Mouse (Mus musculus) lung, postnatal 0 days (tissue): ENCODE measurements around the gene Abcc5. TPM values are rescaled to one million over a fixed set of nuclear protein-coding genes. Genes with fewer than 3 reads are reported as not detected.

ENCODE experiments used
- ATAC-seq: fragments of 200-750 bp; cut with Nextera tagmentation; 2 replicates; pipeline ENCODE4 v1.8.0; 2017; ENCODE audit warnings: moderate library complexity
- DNase-seq: peaks from one replicate; pipeline ENCODE4 v3.0.0-alpha.2; 2016; ENCODE audit warnings: low spot score
- H3K27ac ChIP-seq: fragments of 300-500 bp; sonication (generic); 2 replicates; pipeline ENCODE4 v1.5.1; 2014; ENCODE audit warnings: antibody characterized with exemption, mild to moderate bottlenecking, low read length, mixed read lengths
- H3K27me3 ChIP-seq: fragments of 300-500 bp; sonication (generic); replicated peaks from 2 replicates; pipeline ENCODE4 v1.6.1; 2014; ENCODE audit warnings: low read length, mixed read lengths; ENCODE audit not compliant: insufficient read depth
- H3K36me3 ChIP-seq: fragments of 300-500 bp; sonication (generic); 2 replicates; pipeline ENCODE4 v1.6.1; 2014; ENCODE audit warnings: low read length, mixed read lengths; ENCODE audit not compliant: insufficient read depth
- H3K4me1 ChIP-seq: fragments of 300-500 bp; sonication (generic); 2 replicates; pipeline ENCODE4 v1.6.1; 2014; ENCODE audit warnings: antibody characterized with exemption, low read depth, low read length, mixed read lengths; ENCODE audit not compliant: insufficient read depth
- H3K4me2 ChIP-seq: fragments of 300-500 bp; sonication (generic); replicated peaks from 2 replicates; pipeline ENCODE4 v1.6.1; 2014; ENCODE audit warnings: low read depth, mild to moderate bottlenecking, low read length, moderate library complexity, mixed read lengths
- H3K4me3 ChIP-seq: fragments of 300-500 bp; sonication (generic); 2 replicates; pipeline ENCODE4 v1.5.1; 2014; ENCODE audit warnings: low read depth, low read length
- H3K9ac ChIP-seq: fragments of 300-500 bp; sonication (generic); replicated peaks from 2 replicates; pipeline ENCODE4 v1.6.1; 2014; ENCODE audit warnings: low read depth, mild to moderate bottlenecking
- H3K9me3 ChIP-seq: fragments of 300-500 bp; sonication (generic); 2 replicates; pipeline ENCODE4 v1.6.1; 2016; ENCODE audit warnings: low read length, mixed read lengths
- CTCF ChIP-seq: IDR thresholded peaks from 2 replicates; pipeline ENCODE4 v1.5.1; 2016; ENCODE audit warnings: antibody characterized with exemption, mild to moderate bottlenecking
- EP300 ChIP-seq: IDR thresholded peaks from 2 replicates; pipeline ENCODE4 v1.6.1; 2016; ENCODE audit warnings: antibody characterized with exemption, mild to moderate bottlenecking, control low read depth
- WGBS: fragments of 180-500 bp; shearing (Covaris S2); extraction: QIAGEN DNeasy Blood & Tissue Kit; methylation state at CpG from one replicate; pipeline ENCODE4 v1.1.7; 2014; 5-methylcytosine and 5-hydroxymethylcytosine counted together
- polyA plus RNA-seq: library from polyadenylated mRNA; unstranded; fragments of >200 nt; fragmentation: Nextera tagmentation; extraction: Ambion mirVana; gene quantifications from 2 replicates; pipeline ENCODE4 v1.2.1, GENCODE M21; 2015

Abcc5 gene
- polyA plus RNA-seq, 1 experiment from 2014 or later: 57.4 TPM

- no peak for ATAC-seq
- 67% methylated on average over 4 of the region's 4 CpGs for WGBS
- H3K27me3 ChIP-seq: no peaks in the 10 kb centered on the region
- peaks cover 17% of the 10 kb centered on the region for H3K4me1 ChIP-seq
- no peaks in the 10 kb centered on the region for H3K9me3 ChIP-seq
- no peak overlapping the region for H3K27ac ChIP-seq
- H3K4me3 ChIP-seq: no peak overlapping the region
- TF ChIP-seq EP300 (no peak), CTCF (no peak)
- no peak overlapping the region for H3K4me2 ChIP-seq
- H3K36me3 ChIP-seq: no peaks in the 10 kb centered on the region
- DNase-seq: no peak
- no peak overlapping the region for H3K9ac ChIP-seq
Measured at GRCm38 (mm10) chr16:20427566-20427965, 1.4 kb upstream of the Abcc5 start.

DNA sequence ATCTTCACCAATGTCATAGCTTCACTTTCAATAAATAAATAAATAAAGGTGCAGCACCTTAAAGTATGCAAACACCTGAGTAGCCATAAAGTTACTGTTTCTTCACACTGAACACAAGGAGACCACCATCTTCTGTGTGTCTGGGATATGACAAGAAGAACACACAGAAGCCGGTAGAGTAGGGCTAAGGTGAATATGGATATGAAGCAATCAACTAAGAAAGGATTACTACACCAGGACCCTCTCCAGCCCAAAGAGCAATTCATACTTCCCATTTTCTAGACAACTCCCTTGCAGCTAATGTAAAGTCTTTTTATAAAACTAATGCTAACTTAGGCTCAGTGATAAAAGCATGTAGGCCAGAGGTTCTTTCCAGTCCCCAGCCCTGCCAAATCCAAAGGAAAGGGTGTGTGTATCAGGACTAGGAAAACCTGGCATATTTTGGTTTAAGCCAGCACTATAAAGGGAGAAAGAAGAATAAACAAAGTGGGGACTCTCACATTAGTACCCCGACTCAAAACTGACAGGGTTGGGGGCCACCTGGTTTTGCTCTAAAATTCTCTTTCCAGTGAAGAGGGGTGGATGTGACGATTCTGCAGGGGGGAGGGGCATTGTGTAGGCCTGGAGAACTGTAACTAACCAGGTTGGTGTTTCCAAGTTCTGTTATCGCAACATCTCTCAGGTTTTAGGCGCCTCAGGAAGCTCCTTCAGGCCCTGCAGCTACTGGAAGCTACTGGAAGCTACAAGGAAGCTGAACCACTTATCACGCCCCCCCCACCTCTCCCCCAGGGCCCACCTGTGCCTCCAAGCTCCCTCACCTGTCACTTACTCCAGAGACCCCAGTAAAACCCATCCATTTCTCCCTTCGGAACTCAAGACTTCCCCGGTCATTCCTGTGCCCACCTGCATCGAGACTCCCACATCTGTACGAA is 1.2 kb downstream of the Abcc5 start:
- Histone ChIP-seq H3K9me3 (no peaks in the 10 kb centered on the region), H3K27me3 (no peaks in the 10 kb centered on the region), H3K4me1 (peaks cover 17% of the 10 kb centered on the region), H3K36me3 (0 out of 2 replicates have a peak, but pooled peaks cover 7% of the 10 kb centered on the region), H3K4me3 (peak overlapping the region; percentile 83), H3K9ac (peak overlapping the region; percentile 63), H3K27ac (peak overlapping the region; percentile 80), H3K4me2 (peak overlapping the region; percentile 73)
- WGBS: 29% methylated on average over 10 of the region's 10 CpGs
- no peak for ATAC-seq
- peak; percentile 44 for DNase-seq
- TF ChIP-seq CTCF: no peak
- TF ChIP-seq EP300: no peak

- 0 out of 2 replicates have a peak, but pooled peaks cover 7% of the 10 kb centered on the region for H3K36me3 ChIP-seq
- ATAC-seq (no peak), DNase-seq (peak; percentile 68)
- H3K4me1 ChIP-seq: peaks cover 17% of the 10 kb centered on the region
- H3K27ac ChIP-seq: peak overlapping the region; percentile 80
- TF ChIP-seq CTCF (no peak), EP300 (no peak)
- H3K4me2 ChIP-seq: peak overlapping the region; percentile 73
- WGBS: 53% methylated on average over 7 of the region's 7 CpGs
- no peak overlapping the region for H3K9ac ChIP-seq
- no peaks in the 10 kb centered on the region for H3K27me3 ChIP-seq
- H3K4me3 ChIP-seq: peak overlapping the region; percentile 15; the same call in 1 of the 2 replicates
- no peaks in the 10 kb centered on the region for H3K9me3 ChIP-seq
Measured at GRCm38 (mm10) chr16:20424226-20424663, 1.9 kb downstream of the Abcc5 start.

DNA sequence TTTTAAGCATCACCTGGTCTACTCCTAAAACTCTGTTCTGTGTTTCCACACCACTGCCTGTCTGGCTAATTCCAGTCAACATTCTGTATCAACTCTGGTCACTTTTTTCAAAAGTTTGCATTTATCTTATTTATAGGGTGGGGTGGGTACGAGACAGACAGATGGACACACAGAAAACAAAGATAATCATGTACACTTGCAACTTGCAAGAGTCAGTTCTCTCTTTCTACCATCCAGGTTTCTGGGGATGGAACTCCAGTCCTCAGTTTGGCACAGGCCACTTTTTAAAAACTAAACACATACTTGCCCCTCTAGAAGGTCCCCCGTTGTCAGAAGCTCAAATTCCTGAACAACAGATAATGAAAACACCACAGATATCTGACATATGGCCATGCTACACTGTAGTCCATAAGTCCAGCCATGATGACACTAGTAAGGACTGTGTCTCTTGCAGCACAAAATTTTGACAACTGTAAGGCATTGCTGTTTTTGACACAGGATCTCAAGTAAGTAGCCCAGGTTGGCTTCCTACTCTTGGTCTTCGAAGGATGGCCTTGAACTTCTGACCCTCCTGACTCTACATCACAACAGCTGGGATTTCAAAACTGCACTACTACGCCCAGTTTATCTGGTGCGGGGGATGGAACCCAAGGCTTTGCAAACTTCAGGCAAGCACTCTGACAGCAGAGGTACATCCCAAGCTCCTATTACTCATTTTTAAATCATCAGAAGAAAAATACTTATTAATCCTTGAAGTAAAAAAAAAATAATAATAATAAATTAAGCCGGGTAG is 3.1 kb downstream of the Abcc5 start:
- WGBS: 71% methylated on average over 6 of the region's 6 CpGs
- H3K36me3 ChIP-seq: 0 out of 2 replicates have a peak, but pooled peaks cover 7% of the 10 kb centered on the region
- DNase-seq (no peak), ATAC-seq (no peak)
- TF ChIP-seq EP300 (no peak), CTCF (no peak)
- no peak overlapping the region for H3K27ac ChIP-seq
- H3K4me1 ChIP-seq: peaks cover 17% of the 10 kb centered on the region
- no peak overlapping the region for H3K4me2 ChIP-seq
- no peaks in the 10 kb centered on the region for H3K9me3 ChIP-seq
- no peak overlapping the region for H3K9ac ChIP-seq
- H3K4me3 ChIP-seq: no peak overlapping the region
- no peaks in the 10 kb centered on the region for H3K27me3 ChIP-seq

- Histone ChIP-seq H3K36me3 (0 out of 2 replicates have a peak, but pooled peaks cover 7% of the 10 kb centered on the region), H3K4me3 (no peak overlapping the region), H3K9me3 (no peaks in the 10 kb centered on the region), H3K4me1 (peaks cover 5% of the 10 kb centered on the region; the same call in 1 of the 2 replicates), H3K27ac (no peak overlapping the region), H3K9ac (no peak overlapping the region), H3K27me3 (no peaks in the 10 kb centered on the region), H3K4me2 (no peak overlapping the region)
- ATAC-seq: no peak
- no peak for DNase-seq
- TF ChIP-seq CTCF: no peak
- WGBS: 49% methylated on average over 2 of the region's 2 CpGs
Measured at GRCm38 (mm10) chr16:20418054-20418453, 8.1 kb downstream of the Abcc5 start.

GRCm38 (mm10) chr16:20416262-20416661 is 9.9 kb downstream of the Abcc5 start:
- no peak overlapping the region for H3K27ac ChIP-seq
- H3K9ac ChIP-seq: no peak overlapping the region
- H3K27me3 ChIP-seq: no peaks in the 10 kb centered on the region
- TF ChIP-seq CTCF (no peak), EP300 (no peak)
- no peaks in the 10 kb centered on the region for H3K9me3 ChIP-seq
- WGBS: 93% methylated on average over 2 of the region's 2 CpGs
- DNase-seq (no peak), ATAC-seq (no peak)
- H3K4me1 ChIP-seq: peaks cover 5% of the 10 kb centered on the region; the same call in 1 of the 2 replicates
- H3K4me2 ChIP-seq: no peak overlapping the region
- no peak overlapping the region for H3K4me3 ChIP-seq
- H3K36me3 ChIP-seq: no peaks in the 10 kb centered on the region
